In genomic region chr4:129190538-129190937, GRCm38 (mm10) we compare ENCODE assay signal across 8 mouse cellular contexts. TPM values are rescaled to one million over a fixed set of nuclear protein-coding genes. Genes with fewer than 3 reads are reported as not detected.
DNase-seq lines count a peak whose midpoint lies in the region; ATAC-seq and TF ChIP-seq lines count a peak whose summit lies in the region.

No protein-coding gene starts in this region.

- 2% methylated on average over 12 of the region's 12 CpGs for WGBS in intestine, postnatal 0 days
- WGBS in midbrain, embryonic 11.5 days: 7% methylated on average over 12 of the region's 12 CpGs

- peak overlapping the region; percentile 47 for H3K9ac ChIP-seq in intestine, postnatal 0 days (ENCODE audit: low read depth, low read length)
- H3K9ac ChIP-seq in midbrain, embryonic 11.5 days (ENCODE audit: low read length): peak overlapping the region; percentile 73

- no peaks in the 10 kb centered on the region for H3K9me3 ChIP-seq in erythroblast, embryonic 14.5 days (ENCODE audit: control insufficient read depth, low read length)
- no peaks in the 10 kb centered on the region for H3K9me3 ChIP-seq in intestine, postnatal 0 days (ENCODE audit: control insufficient read depth)
- no peaks in the 10 kb centered on the region for H3K9me3 ChIP-seq in midbrain, embryonic 11.5 days (ENCODE audit: control insufficient read depth, low read length)

- 0 out of 2 replicates have a peak, but pooled peaks have one; percentile 4 for TF ChIP-seq CTCF in intestine, postnatal 0 days (IDR thresholded peaks at IDR 0.05; ENCODE audit: low read depth)

- peak overlapping the region; percentile 88 for H3K4me3 ChIP-seq in erythroblast, embryonic 14.5 days (replicated peaks)
- H3K4me3 ChIP-seq in intestine, postnatal 0 days (ENCODE audit: low read depth, low read length): peak overlapping the region; percentile 89
- H3K4me3 ChIP-seq in midbrain, embryonic 11.5 days (ENCODE audit: low read depth, low read length): peak overlapping the region; percentile 87

- peak; percentile 12 to 30 for DNase-seq in heart, adult 18-20 months
- DNase-seq in heart, adult 9 months (ENCODE audit: low spot score in 2 of 2): no peak
- peak; percentile 21 for DNase-seq in MEL-GATA-1-ER (ENCODE audit: extremely low read depth, low read depth)
- DNase-seq in midbrain, embryonic 11.5 days (ENCODE audit: low spot score, missing footprints): no peak
- DNase-seq in layer of hippocampus, adult 11-12 months (ENCODE audit: low spot score): no peak
- no peak for DNase-seq in Muller cell, postnatal 12 days (ENCODE audit: inconsistent ontology term)

- H3K4me2 ChIP-seq in intestine, postnatal 0 days (replicated peaks; ENCODE audit: low read depth): peak overlapping the region; percentile 74
- peak overlapping the region; percentile 78 for H3K4me2 ChIP-seq in midbrain, embryonic 11.5 days

- H3K27me3 ChIP-seq in erythroblast, embryonic 14.5 days (ENCODE audit: control insufficient read depth): no peaks in the 10 kb centered on the region
- no peaks in the 10 kb centered on the region for H3K27me3 ChIP-seq in intestine, postnatal 0 days (replicated peaks; ENCODE audit: control insufficient read depth, insufficient read depth, low read length)
- no peaks in the 10 kb centered on the region for H3K27me3 ChIP-seq in midbrain, embryonic 11.5 days (ENCODE audit: control insufficient read depth, insufficient read depth, low read length)

- peak overlapping the region; percentile 76 for H3K27ac ChIP-seq in intestine, postnatal 0 days (ENCODE audit: low read depth, low read length)
- 0 out of 2 replicates have a peak overlapping the region, but pooled peaks have one; percentile 67 for H3K27ac ChIP-seq in midbrain, embryonic 11.5 days (ENCODE audit: low read depth, low read length)

- ATAC-seq in intestine, postnatal 0 days: no peak
- ATAC-seq in midbrain, embryonic 11.5 days (ENCODE audit: low FRiP score): no peak

- peaks cover 56% of the 10 kb centered on the region for H3K4me1 ChIP-seq in erythroblast, embryonic 14.5 days (ENCODE audit: control insufficient read depth)
- H3K4me1 ChIP-seq in intestine, postnatal 0 days (replicated peaks; ENCODE audit: control insufficient read depth, insufficient read depth, low read length): 0 out of 2 replicates have a peak, but pooled peaks cover 6% of the 10 kb centered on the region
- H3K4me1 ChIP-seq in midbrain, embryonic 11.5 days (ENCODE audit: control insufficient read depth, insufficient read depth, low read length): peaks cover 13% of the 10 kb centered on the region

- H3K36me3 ChIP-seq in erythroblast, embryonic 14.5 days (ENCODE audit: control insufficient read depth): peaks cover 50% of the 10 kb centered on the region
- H3K36me3 ChIP-seq in intestine, postnatal 0 days (ENCODE audit: control insufficient read depth, insufficient read depth): peaks cover 6% of the 10 kb centered on the region; the same call in 1 of the 2 replicates
- no peaks in the 10 kb centered on the region for H3K36me3 ChIP-seq in midbrain, embryonic 11.5 days (ENCODE audit: control insufficient read depth, insufficient read depth, low read length)

RNA-seq across cellular contexts. Expression of gene Yars, which starts 1.0 kb away (rescaled TPM):
- total RNA-seq in heart, adult 18-20 months (2021): 10 to 100 TPM; 25.6 to 33.4 TPM
- 2.7 and 3.1 TPM in 2 replicates for polyA plus RNA-seq in erythroblast, embryonic 14.5 days (2012)
- polyA plus RNA-seq in intestine, postnatal 0 days (2015; fragmentation: Nextera tagmentation; extraction: Ambion mirVana): 35.6 and 41.8 TPM in 2 replicates
- polyA plus RNA-seq in midbrain, embryonic 11.5 days (2014; fragmentation: Nextera tagmentation; extraction: Ambion mirVana): 105 and 106 TPM in 2 replicates

RNA-seq across cellular contexts. Expression of gene S100pbp, which starts 1.0 kb away (rescaled TPM):
- total RNA-seq in heart, adult 18-20 months (2021): 1 to 10 TPM; 8.4 to 9.2 TPM
- 0.07 and 0.19 TPM in 2 replicates for polyA plus RNA-seq in erythroblast, embryonic 14.5 days (2012)
- polyA plus RNA-seq in intestine, postnatal 0 days (2015; fragmentation: Nextera tagmentation; extraction: Ambion mirVana): 6.9 and 7.7 TPM in 2 replicates
- polyA plus RNA-seq in midbrain, embryonic 11.5 days (2014; fragmentation: Nextera tagmentation; extraction: Ambion mirVana): 20.0 and 26.9 TPM in 2 replicates

RNA-seq across cellular contexts. Expression of gene Fndc5, which starts 53.7 kb away (rescaled TPM):
- total RNA-seq in heart, adult 18-20 months (2021): 100 to 1,000 TPM; 312 to 343 TPM
- polyA plus RNA-seq in erythroblast, embryonic 14.5 days (2012): 0.06 and 0.08 TPM in 2 replicates
- polyA plus RNA-seq in intestine, postnatal 0 days (2015; fragmentation: Nextera tagmentation; extraction: Ambion mirVana): 14.5 and 15.4 TPM in 2 replicates
- 0.95 and 1.5 TPM in 2 replicates for polyA plus RNA-seq in midbrain, embryonic 11.5 days (2014; fragmentation: Nextera tagmentation; extraction: Ambion mirVana)

Comparison
In these comparisons a context has a peak if more than half of its experiments do, and no peak if none do; other contexts are left out.
1. DNase-seq: peak in heart, adult 18-20 months (2 of 2) and MEL-GATA-1-ER (single experiment); none in heart, adult 9 months (0 of 2), midbrain, embryonic 11.5 days (single experiment), layer of hippocampus, adult 11-12 months (single experiment) and Muller cell, postnatal 12 days (single experiment).
2. Peak in every context shown above with its lines, with median percentiles within 50 percentile points of each other: H3K4me3 ChIP-seq.